Mouse (Mus musculus): ENCODE measurements around the gene Senp8. TPM values are rescaled to one million over a fixed set of nuclear protein-coding genes. Genes with fewer than 3 reads are reported as not detected.

Gene Senp8
- total and polyA plus RNA-seq, 2 experiments from 2014 or later, result 4.3 to 8.2 TPM

GRCm38 (mm10) chr9:59696381-59696780 lies 54.1 kb downstream of the Senp8 start:
- no peak overlapping the region for H3K9ac ChIP-seq (replicated peaks; ENCODE audit: low read length)
- no peak overlapping the region for H3K27ac ChIP-seq
- H3K4me3 ChIP-seq (ENCODE audit: low read length), result no peak overlapping the region
- DNase-seq (ENCODE audit: low spot score), result no peak
- H3K4me2 ChIP-seq (ENCODE audit: low read depth, low read length), result no peak overlapping the region
- TF ChIP-seq CTCF (IDR thresholded peaks at IDR 0.05; ENCODE audit: low read depth), result no peak
- no peaks in the 10 kb centered on the region for H3K27me3 ChIP-seq (ENCODE audit: insufficient read depth, low read length)
- H3K9me3 ChIP-seq (ENCODE audit: low read length), result no peaks in the 10 kb centered on the region
- H3K36me3 ChIP-seq (ENCODE audit: insufficient read depth, low read length), result no peaks in the 10 kb centered on the region
- WGBS, result 90% methylated on average over 3 of the region's 3 CpGs
- peaks cover 10% of the 10 kb centered on the region for H3K4me1 ChIP-seq (ENCODE audit: insufficient read depth, low read length)
- no peak for ATAC-seq

GRCm38 (mm10) chr9:59695451-59695813 lies 55.1 kb downstream of the Senp8 start:
- no peak; the same call in 1 of the 2 replicates for ATAC-seq
- peak; percentile 44 for DNase-seq (ENCODE audit: low spot score)
- WGBS, result 28% methylated on average over 3 of the region's 3 CpGs
- Histone ChIP-seq H3K36me3 (ENCODE audit: insufficient read depth, low read length) (no peaks in the 10 kb centered on the region), H3K4me1 (ENCODE audit: insufficient read depth, low read length) (peaks cover 10% of the 10 kb centered on the region), H3K4me2 (ENCODE audit: low read depth, low read length) (no peak overlapping the region), H3K27ac (0 out of 2 replicates have a peak overlapping the region, but pooled peaks have one; percentile 1), H3K9ac (replicated peaks; ENCODE audit: low read length) (no peak overlapping the region), H3K9me3 (ENCODE audit: low read length) (no peaks in the 10 kb centered on the region), H3K4me3 (ENCODE audit: low read length) (no peak overlapping the region), H3K27me3 (ENCODE audit: insufficient read depth, low read length) (no peaks in the 10 kb centered on the region)
- no peak for TF ChIP-seq CTCF (IDR thresholded peaks at IDR 0.05; ENCODE audit: low read depth)

GRCm38 (mm10) chr9:59694571-59695450 lies 55.7 kb downstream of the Senp8 start:
- no peaks in the 10 kb centered on the region for H3K27me3 ChIP-seq (ENCODE audit: insufficient read depth, low read length)
- 0 out of 2 replicates have a peak overlapping the region, but pooled peaks have one; percentile 1 for H3K27ac ChIP-seq
- H3K4me3 ChIP-seq (ENCODE audit: low read length), result no peak overlapping the region
- H3K9ac ChIP-seq (replicated peaks; ENCODE audit: low read length), result no peak overlapping the region
- 64% methylated on average over 16 of the region's 16 CpGs for WGBS
- no peak for DNase-seq (ENCODE audit: low spot score)
- no peak overlapping the region for H3K4me2 ChIP-seq (ENCODE audit: low read depth, low read length)
- no peak for TF ChIP-seq CTCF (IDR thresholded peaks at IDR 0.05; ENCODE audit: low read depth)
- no peak for ATAC-seq
- H3K36me3 ChIP-seq (ENCODE audit: insufficient read depth, low read length), result no peaks in the 10 kb centered on the region
- peaks cover 10% of the 10 kb centered on the region for H3K4me1 ChIP-seq (ENCODE audit: insufficient read depth, low read length)
- no peaks in the 10 kb centered on the region for H3K9me3 ChIP-seq (ENCODE audit: low read length)

GRCm38 (mm10) chr9:59692145-59692544 lies 58.4 kb downstream of the Senp8 start:
- peak overlapping the region; percentile 38 for H3K9ac ChIP-seq (replicated peaks; ENCODE audit: low read length)
- WGBS, result 13% methylated on average over 9 of the region's 9 CpGs
- ATAC-seq (peak; percentile 84), DNase-seq (ENCODE audit: low spot score) (peak; percentile 65)
- no peaks in the 10 kb centered on the region for H3K9me3 ChIP-seq (ENCODE audit: low read length)
- H3K27ac ChIP-seq, result peak overlapping the region; percentile 54
- H3K27me3 ChIP-seq (ENCODE audit: insufficient read depth, low read length), result no peaks in the 10 kb centered on the region
- H3K36me3 ChIP-seq (ENCODE audit: insufficient read depth, low read length), result no peaks in the 10 kb centered on the region
- peak overlapping the region; percentile 31 for H3K4me3 ChIP-seq (ENCODE audit: low read length)
- TF ChIP-seq CTCF (IDR thresholded peaks at IDR 0.05; ENCODE audit: low read depth), result no peak
- H3K4me1 ChIP-seq (ENCODE audit: insufficient read depth, low read length), result peaks cover 10% of the 10 kb centered on the region
- peak overlapping the region; percentile 61 for H3K4me2 ChIP-seq (ENCODE audit: low read depth, low read length)

GRCm38 (mm10) chr9:59691635-59692094 lies 58.8 kb downstream of the Senp8 start:
- peaks cover 10% of the 10 kb centered on the region for H3K4me1 ChIP-seq (ENCODE audit: insufficient read depth, low read length)
- H3K36me3 ChIP-seq (ENCODE audit: insufficient read depth, low read length), result no peaks in the 10 kb centered on the region
- 2% methylated on average over 23 of the region's 23 CpGs for WGBS
- peak overlapping the region; percentile 61 for H3K4me2 ChIP-seq (ENCODE audit: low read depth, low read length)
- DNase-seq (ENCODE audit: low spot score) (peak; percentile 85), ATAC-seq (peak; percentile 92)
- peak overlapping the region; percentile 54 for H3K27ac ChIP-seq
- H3K27me3 ChIP-seq (ENCODE audit: insufficient read depth, low read length), result no peaks in the 10 kb centered on the region
- TF ChIP-seq CTCF (IDR thresholded peaks at IDR 0.05; ENCODE audit: low read depth), result no peak
- peak overlapping the region; percentile 38 for H3K9ac ChIP-seq (replicated peaks; ENCODE audit: low read length)
- H3K4me3 ChIP-seq (ENCODE audit: low read length), result peak overlapping the region; percentile 31
- no peaks in the 10 kb centered on the region for H3K9me3 ChIP-seq (ENCODE audit: low read length)

GRCm38 (mm10) chr9:59687416-59688046 lies 63.0 kb downstream of the Senp8 start:
- ATAC-seq (no peak), DNase-seq (ENCODE audit: low spot score) (no peak)
- 45% methylated on average over 6 of the region's 6 CpGs for WGBS
- Histone ChIP-seq H3K9me3 (ENCODE audit: low read length) (no peaks in the 10 kb centered on the region), H3K36me3 (ENCODE audit: insufficient read depth, low read length) (no peaks in the 10 kb centered on the region), H3K27me3 (ENCODE audit: insufficient read depth, low read length) (no peaks in the 10 kb centered on the region), H3K27ac (no peak overlapping the region), H3K4me3 (ENCODE audit: low read length) (no peak overlapping the region), H3K4me2 (ENCODE audit: low read depth, low read length) (no peak overlapping the region), H3K9ac (replicated peaks; ENCODE audit: low read length) (no peak overlapping the region), H3K4me1 (ENCODE audit: insufficient read depth, low read length) (peaks cover 10% of the 10 kb centered on the region)
- no peak for TF ChIP-seq CTCF (IDR thresholded peaks at IDR 0.05; ENCODE audit: low read depth)

Other genes starting within 250 kb of the Senp8 start
- gene Hexa, start 211.2 kb downstream of the Senp8 start, total RNA-seq (2014; rRNA removed), result 52.9 and 54.8 TPM in 2 replicates
- gene Hexa, start 211.2 kb downstream of the Senp8 start, polyA plus RNA-seq (2015; fragmentation: Nextera tagmentation; extraction: Ambion mirVana), result 52.7 and 53.1 TPM in 2 replicates
- 1.5 and 3.7 TPM in 2 replicates for gene Tmem202, start 210.9 kb downstream of the Senp8 start, total RNA-seq (2014; rRNA removed)
- 1.1 and 1.6 TPM in 2 replicates for gene Tmem202, start 210.9 kb downstream of the Senp8 start, polyA plus RNA-seq (2015; fragmentation: Nextera tagmentation; extraction: Ambion mirVana)
- gene Celf6, start 172.8 kb downstream of the Senp8 start, total RNA-seq (2014; rRNA removed), result 82.3 and 91.7 TPM in 2 replicates
- 40.1 and 40.9 TPM in 2 replicates for gene Celf6, start 172.8 kb downstream of the Senp8 start, polyA plus RNA-seq (2015; fragmentation: Nextera tagmentation; extraction: Ambion mirVana)
- 123 and 129 TPM in 2 replicates for gene Parp6, start 133.4 kb downstream of the Senp8 start, total RNA-seq (2014; rRNA removed)
- gene Parp6, start 133.4 kb downstream of the Senp8 start, polyA plus RNA-seq (2015; fragmentation: Nextera tagmentation; extraction: Ambion mirVana), result 136 and 156 TPM in 2 replicates
- gene Pkm, start 94.3 kb downstream of the Senp8 start, total RNA-seq (2014; rRNA removed), result 945 and 948 TPM in 2 replicates
- 864 and 883 TPM in 2 replicates for gene Pkm, start 94.3 kb downstream of the Senp8 start, polyA plus RNA-seq (2015; fragmentation: Nextera tagmentation; extraction: Ambion mirVana)
- gene Gramd2, start 70.6 kb downstream of the Senp8 start, total RNA-seq (2014; rRNA removed), result 5.0 and 11.2 TPM in 2 replicates
- 2.9 and 4.0 TPM in 2 replicates for gene Gramd2, start 70.6 kb downstream of the Senp8 start, polyA plus RNA-seq (2015; fragmentation: Nextera tagmentation; extraction: Ambion mirVana)
- 25.0 and 46.3 TPM in 2 replicates for gene Myo9a, start 186 bp upstream of the Senp8 start, total RNA-seq (2014; rRNA removed)
- gene Myo9a, start 186 bp upstream of the Senp8 start, polyA plus RNA-seq (2015; fragmentation: Nextera tagmentation; extraction: Ambion mirVana), result 14.4 and 15.4 TPM in 2 replicates
- gene Nr2e3, start 209.9 kb upstream of the Senp8 start, total RNA-seq (2014; rRNA removed), result 0.07 TPM in 1 of 2 replicates, not detected in the other
- gene Nr2e3, start 209.9 kb upstream of the Senp8 start, polyA plus RNA-seq (2015; fragmentation: Nextera tagmentation; extraction: Ambion mirVana), result not detected in 2 replicates